Mouse (Mus musculus): ENCODE measurements around the gene Bcl3.

Gene Bcl3

DNA sequence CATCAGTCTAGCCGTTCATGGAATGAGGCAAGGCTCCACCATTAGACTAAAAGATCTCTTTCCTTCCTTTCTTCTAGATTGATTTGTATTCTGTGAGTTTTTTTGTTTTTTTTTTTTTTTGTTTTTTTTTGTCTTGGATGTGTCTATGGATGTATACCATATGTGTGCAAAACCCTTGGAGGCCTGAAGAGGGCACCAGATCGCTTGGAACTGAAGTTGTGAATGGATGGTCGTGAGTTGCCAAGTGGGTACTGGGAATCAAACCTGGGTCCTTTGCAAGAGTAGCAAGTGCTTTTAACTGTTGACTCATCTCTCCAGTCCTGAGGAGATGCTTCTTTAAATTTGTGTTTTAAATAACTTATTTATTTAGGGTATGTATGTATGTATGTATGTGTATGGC lies 11.5 kb upstream of the Bcl3 start:
- DNase-seq (ENCODE audit: low spot score): no peak

DNA sequence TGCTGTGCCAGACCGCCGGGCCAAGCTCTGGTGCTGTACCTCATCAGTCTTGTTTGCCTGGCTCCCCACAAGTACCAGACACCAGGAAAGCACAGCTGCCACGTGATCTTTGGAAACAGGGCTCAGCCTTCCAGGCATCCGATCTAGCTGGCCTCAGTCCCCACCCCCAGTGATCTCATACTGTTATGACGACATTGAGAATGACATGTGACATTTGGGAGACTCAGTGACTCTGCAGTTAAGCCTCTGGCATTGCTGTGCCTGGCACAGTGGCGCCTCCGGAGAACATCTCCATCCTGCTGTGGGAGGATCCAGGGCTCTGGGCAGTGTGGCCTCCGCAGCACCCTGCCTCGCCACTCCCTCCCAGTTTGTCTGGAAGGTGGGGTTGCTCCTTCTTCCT lies 9.3 kb upstream of the Bcl3 start:
- DNase-seq (ENCODE audit: low spot score): no peak

DNA sequence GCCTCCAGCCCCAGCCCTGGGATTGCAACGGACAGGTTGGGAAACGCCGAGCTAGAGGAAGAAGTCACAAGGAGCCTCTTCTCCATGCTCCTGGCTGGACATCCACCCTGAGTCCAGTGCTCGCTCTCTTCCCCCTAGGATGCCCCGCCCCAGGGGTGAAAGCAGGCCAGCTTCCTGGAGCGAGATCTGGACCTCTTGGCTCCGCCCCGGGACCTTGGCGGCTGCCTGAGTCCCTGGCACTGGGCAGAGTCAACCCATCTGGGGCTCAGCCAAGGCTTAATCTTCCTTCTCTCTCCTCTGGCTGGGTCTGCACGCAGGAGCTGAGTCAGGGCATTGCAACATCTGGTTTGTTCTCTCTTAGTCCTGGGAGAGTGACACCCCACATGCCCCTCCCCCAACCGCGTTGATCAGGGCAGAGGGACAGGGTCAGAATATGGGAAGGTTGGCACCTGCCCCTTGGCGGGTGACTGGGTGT lies 8.1 kb upstream of the Bcl3 start:
- DNase-seq (ENCODE audit: low spot score): peak; percentile 48

DNA sequence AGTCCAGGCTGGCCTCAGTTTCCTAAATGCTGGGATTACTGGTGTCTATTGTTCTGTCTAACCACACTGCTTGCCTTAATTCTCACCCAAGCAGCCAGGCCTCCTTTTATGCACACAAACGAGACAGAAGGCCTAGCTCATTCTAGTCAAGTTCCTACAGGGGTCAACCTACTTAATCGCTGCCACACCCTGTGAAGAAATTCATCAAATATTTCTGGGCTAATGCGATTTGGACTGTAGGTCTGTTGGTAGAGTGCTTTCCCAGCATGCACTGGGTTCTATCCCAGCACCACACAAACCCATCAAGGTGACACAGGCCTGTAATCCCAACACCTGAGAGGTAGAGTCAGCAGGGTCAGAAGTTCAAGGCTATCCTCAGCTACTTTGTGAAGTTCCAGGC lies 7.1 kb upstream of the Bcl3 start:
- DNase-seq (ENCODE audit: low spot score): no peak

DNA sequence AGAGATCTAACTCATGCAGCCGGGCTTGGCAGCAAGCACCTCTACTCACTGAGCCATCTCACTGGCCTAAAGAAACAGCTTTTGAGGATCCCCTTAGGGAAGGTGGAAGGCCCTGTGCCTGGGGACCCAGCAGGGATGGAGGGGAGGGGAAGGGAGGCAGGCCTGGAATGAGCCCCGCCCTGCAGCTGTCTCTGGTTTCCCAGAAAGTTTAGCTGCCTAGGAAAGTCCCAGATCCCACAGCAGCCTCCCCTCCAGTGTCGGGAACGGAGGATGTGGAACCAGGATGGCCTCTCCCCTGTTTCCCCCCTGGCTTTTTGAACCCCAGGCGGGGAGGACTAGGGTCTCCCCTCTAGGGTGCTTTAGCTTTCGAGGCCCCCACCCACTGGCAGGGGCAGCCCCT lies 4.2 kb upstream of the Bcl3 start:
- no peak for DNase-seq (ENCODE audit: low spot score)

DNA sequence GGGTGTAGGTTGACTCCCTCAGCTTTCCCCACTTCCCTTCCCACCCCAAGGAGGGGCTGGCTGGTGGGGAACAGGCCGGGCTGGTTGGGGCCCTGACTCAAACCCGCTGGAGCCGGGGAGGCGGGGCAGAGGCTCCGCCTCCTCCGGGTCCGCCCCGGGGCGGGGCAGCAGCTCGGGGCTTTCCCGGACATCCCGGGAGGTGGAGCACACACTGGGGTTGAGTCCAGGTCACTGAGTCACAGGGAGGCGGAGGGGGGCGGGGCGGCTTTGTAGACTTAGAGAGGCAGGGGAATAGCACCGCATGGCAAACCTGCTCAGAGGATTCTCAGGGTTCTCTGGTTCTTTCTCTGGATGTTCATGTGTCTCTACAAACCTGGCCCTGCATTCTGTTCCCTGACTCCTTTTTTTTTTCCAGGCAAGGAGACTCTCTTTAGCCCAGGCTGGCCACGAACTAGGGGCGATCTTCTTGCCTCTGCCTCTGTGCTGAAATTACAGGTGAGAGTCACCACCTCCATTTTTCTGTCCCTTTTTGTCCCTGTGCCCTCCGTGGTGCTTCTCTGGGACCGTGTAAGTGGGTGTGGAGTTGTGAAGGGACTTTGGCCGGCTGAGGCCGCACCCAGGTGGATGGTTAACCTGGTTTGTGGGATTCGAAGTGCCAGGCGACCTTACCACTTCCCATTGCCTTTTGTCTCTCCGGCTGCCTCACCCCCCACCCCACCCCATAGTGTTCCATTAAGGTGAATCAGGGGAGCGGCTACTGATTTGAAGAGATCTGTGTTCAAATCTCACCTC lies 1.8 kb upstream of the Bcl3 start:
- DNase-seq (ENCODE audit: low spot score): no peak

DNA sequence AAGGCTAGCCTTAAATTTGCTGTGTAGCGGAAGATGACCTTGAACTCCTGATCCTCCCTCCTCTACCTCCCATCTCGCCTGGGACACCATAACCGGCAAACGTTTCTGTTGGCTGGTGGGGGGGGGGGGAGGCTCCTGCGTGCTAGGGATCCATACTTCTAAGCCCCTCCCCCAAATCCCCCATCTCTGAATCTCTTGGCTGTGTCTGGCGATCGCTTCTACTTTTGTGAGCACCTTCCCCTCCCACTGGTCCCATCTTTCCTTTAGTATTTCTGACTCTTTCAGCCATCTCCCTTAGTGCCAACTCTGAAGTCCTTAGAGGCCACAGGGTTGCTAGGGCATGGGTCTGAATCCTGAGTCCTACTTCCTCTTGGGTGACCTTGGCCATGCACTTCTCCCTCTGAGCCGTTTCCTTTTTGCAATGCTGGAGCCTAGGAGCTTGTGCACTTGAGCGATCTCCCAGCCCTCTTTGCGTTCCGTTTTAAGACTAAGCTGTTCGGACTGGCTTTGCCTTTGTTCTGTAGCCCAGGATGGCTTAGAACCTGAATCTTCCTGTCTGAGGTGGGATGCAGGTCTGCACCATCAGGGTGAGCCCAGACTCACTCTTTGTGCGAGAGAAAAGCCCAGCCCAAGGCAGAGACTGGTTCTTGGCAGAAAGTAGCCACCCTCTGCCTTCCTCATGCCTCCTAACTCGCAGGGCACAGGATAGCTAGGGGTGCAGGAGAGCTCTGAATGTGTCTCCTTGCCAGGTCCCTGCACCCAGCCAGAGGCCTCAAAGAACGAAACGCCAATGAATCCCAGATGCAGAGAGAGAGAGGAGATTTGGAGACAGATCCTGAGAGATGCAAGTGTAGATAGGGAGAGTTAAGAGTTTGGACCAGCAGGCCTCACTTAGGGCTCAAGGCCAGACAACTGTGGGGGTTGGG lies 949 bp upstream of the Bcl3 start:
- no peak for DNase-seq (ENCODE audit: low spot score)

DNA sequence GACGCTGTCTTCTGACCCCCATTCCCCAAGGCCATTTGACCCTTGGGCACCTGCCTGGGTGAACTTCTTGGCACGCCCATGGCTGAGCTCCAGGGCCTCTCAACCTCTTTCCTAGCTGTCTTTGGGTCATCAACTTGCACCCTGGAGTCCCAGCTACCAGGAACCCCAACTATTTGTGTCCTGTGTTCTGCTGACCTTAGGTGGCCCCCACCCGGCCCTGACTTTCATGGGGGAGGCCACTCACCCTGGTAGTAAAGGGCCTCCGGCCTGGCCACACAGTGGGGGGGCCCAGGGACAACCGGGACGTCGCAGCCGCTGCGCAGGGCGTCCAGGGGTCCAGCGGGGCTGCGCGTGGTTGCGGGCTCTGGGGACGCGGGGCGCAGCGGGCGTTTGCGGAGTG lies 377 bp downstream of the Bcl3 start:
- DNase-seq (ENCODE audit: low spot score): no peak

DNA sequence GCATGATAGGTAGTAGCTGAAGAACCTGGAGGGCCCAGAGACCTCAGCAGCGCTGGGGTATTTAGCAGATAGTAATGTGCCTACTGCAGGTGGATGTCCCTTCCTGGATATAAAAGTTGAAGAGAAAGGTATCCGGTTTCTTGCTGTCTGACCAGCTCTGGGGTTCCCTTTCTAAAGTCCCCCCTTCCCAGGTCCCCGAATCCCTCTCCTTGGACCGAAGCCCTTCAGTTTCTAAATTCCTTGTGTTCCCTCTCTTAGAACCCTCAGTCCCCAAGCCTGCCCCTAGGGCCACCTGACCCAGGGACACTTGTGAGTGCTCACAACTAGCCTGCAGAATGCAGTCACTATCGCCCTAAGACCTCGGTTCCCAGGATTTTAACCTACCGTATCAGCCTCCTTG lies 937 bp downstream of the Bcl3 start:
- no peak for DNase-seq (ENCODE audit: low spot score)

DNA sequence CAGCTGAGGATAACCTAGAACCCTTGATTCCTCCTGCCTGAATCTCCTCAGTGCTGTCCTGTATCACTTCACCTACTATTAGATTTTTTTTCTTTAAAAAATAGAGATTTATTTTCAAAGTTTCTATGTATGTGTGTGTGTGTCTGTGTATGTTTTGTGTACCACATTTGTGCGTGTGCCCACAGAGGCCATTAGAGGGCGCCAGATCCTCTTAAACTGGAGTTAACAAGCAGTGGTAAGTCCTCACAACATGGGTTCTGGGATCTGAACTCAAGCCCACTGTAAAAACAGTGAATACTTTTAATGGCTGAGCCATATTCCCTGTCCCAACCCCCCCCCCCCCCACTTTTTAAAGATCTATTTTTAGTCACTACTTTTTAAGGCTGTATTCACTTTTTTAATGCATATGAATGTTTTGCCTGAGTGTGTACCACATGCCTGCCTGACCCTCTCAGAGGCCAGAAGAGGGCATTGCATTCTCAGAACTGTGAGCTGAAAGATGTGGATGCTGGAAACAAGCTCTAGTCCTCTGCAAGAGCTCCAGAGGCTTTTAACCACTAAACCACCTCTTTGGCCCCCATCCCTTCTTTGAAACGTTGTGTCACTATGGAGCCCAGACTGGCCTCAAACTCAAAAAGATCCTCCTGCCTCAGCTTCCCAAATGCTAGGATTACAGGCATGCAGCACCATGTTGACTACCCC lies 2.1 kb downstream of the Bcl3 start:
- DNase-seq (ENCODE audit: low spot score): no peak

DNA sequence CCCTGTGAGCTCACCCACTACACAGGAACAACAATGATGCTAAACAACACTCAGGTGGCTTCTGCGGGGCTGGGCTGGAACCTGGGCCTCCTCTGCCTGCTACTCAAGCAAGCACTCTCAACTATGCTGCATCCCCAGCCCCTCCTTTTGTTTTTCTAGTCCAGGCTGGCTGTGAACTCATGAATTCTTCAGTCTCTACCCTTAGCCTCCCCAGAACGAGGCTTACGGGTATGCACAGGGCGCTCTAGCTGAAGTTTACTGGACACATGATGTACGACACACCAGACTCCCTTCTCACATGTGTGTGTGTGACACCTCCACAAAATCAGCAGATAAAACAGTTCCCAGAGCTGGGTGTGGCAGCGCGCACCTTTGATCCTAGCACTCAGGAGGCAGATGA lies 3.7 kb downstream of the Bcl3 start:
- no peak for DNase-seq (ENCODE audit: low spot score)

DNA sequence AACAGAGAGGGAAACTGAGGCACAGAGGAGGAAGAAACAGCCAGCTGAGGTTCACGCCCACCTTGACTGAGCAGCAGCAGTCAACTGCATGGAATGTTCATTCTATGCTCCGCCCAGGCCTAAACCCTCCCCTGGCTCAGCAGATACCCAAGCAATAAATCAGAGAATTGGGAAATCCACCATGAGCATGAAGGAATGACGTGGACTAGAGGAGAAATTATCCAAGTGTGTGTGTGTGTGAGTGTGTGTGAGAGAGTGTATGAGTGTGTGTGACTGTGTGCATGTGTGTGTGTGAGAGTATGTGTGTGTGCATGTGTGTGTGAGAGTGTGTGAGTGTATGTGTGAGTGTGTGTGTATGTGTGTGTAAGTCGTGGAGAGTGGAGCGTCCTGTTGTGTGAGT lies 4.1 kb downstream of the Bcl3 start:
- no peak for DNase-seq (ENCODE audit: low spot score)

DNA sequence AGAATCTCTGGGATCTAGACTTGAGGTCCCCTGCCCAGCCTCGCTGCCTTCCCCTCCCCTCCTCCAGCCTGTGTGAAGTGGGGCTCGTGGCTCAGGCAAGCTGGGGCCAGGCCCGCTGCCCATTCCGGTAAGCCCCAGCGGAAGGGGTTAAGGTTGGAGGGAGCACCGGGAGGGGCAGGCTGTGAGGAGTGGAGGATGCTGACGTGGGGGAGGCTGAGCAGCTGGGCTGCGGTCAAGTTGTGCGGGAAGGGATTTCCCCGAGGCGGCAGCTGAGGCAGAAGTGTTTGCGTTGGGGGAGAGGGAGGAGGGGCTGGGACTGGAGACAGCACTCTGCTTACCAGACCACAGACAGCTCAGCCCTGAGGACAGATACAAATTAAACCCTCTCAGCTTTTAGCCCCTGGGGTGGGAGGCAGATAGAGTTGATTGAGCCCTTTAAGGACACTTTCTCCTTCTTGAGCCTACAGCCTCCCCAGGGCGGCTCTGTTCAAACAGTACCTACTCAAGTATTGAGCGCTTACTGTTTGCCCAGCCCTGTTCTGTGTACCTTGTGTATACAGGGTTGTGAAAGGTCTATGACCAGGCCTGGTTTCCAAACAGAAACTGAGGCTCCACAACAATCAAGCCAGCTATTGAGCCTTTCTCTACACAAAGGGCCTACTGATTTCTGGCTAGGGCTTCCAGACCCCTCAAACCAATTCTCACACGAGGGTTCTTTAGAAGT lies 5.0 kb downstream of the Bcl3 start:
- DNase-seq (ENCODE audit: low spot score): no peak

DNA sequence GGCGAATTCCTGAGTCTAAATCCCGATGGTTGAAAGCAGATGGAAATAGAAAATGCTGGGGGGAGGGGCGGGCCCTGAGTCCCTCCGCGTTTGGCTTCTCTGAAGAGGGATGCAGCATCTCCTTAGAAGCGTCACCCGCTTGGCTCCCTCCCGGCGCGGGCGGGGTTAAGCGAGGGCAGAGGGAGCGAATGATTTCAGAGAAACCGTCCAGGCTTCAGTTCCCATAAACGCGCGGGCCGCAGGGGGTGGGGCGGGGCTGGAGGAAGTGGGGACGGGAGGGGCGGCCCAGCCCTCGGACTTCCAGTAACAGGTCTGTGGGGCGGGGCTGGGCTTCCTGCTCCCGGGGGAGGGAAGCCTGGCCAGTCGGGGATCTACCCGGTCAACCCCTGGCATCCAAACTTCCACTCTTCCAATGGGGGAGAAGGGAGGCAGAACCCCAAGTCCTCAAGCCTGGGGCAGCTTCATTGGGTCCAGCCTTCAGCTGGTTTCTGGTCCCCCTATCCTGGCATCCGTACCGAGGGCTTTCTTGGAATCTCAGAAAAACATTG lies 6.3 kb downstream of the Bcl3 start:
- DNase-seq (ENCODE audit: low spot score): no peak

DNA sequence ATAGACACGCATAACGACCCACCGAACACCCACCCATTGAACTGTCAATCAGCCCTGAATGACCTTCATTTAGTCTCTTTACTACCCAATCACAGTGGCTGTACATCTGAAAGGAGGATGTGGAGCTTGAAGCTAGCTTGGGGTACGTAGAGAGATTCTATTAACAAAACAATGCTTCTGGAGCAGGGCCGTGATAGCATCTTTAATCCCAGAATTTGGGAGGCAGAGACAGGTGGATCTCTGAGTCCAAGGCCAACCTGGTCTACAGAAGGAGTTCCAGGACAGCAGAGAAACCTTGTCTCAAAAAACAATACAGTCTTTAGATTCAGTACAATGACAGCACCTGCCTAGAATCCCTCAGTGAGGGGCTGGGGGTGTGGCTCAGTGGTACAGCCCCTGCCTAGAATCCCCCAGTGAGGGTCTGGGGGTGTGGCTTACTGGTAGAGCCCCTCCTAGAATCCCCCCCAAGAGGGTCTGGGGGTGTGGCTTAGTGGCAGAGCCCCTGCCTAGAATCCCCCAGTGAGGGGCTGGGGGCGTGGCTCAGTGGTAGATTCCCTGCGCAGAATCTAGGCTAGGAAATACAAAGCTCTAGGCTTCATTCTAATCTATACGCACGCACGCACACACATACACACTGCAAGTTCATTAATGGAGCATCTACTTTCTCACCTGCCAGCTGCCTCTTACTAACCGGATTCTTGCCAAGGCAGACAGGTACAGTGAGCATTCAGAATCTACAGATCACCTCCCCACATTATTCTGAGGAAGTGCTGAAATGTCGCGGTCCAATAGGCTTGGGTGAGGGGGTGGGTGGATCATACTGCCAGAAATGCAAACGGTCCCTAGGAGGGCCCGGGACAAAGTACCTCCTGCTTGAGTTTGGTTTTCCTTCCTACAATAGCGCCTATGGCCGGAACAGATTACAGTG lies 7.0 kb downstream of the Bcl3 start:
- DNase-seq (ENCODE audit: low spot score): no peak

DNA sequence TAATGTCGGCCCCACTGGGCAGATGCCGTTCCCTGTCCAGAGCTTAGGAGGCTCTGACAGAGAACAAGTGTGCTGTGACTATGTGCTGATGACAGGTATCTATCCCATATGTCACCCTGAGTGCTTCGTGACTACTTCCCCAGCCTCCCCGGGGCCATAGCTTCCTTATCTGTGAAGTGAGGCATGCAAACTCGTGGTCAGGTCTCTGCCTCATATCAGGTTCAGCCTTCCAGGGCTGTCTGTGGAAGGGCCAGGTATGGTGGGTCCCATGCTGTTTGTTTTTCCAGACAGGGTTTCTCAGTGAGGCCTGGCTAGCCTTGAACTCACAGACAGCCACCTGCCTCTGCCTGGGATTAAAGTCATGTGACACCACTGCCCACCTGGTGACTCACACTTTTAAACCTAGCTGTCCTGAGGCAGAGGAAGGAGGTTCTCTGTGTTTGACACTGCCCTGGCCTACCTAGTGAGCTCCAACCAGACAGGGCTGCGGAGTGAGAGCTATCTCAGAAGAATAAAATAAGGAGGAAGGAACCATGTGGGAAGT lies 8.9 kb downstream of the Bcl3 start:
- no peak for DNase-seq (ENCODE audit: low spot score)

DNA sequence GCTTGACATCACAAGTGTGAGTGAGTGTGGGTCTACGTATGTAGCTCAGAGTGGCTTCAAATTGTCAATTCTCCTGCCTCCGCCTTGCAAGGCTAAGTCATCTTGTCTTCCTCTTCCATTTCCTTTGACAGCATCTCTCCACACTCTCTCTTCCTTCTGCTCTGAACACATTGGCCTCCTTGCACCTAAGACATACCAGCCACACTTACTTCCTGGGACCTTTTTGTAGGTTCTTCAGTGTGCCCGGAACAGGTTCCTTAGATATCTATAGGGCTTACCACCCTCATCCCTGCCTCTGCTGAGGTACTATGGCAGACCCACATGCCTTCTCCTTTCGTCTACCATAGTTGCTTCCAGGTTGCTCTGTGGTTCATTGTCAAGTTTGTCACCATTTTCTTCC lies 9.4 kb downstream of the Bcl3 start:
- DNase-seq (ENCODE audit: low spot score): no peak

DNA sequence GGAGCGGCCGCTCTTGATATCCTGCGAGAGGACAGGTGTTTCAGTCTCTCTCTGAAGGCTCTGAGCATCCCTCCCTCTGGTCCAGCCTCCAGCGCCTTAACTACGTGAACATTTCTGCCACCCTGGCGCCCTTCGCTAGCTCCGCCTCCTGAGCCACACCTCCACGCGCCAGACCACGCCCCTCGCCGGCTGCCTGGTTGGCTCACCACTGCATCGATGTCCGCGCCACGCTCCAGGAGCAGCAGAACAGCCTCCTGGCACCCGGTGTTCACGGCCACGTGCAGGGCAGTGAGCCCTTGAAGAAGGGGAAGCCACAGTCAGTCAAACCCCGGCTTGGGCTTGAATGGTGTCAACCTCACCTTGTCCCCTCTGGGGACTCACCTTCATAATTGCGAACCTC lies 11.5 kb downstream of the Bcl3 start:
- no peak for DNase-seq (ENCODE audit: low spot score)

DNA sequence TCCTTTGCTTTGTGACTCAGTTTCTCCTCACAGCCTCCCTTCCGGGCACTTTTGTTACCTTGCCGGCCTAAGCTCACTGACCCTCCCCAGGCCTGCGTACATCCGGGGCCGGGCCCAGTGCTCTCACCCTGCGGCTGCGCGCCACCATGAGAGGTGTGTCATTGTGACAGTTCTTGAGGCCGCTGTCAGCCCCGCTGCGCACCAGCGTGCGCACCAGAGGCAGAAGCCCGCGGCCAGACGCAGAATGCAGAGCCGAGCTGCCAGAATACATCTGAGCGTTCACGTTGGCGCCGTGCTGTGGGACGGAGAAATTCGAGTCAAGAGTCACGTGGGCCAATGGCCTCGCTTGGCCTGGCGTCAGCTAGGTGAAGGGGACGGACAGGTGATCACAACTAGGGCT lies 13.2 kb downstream of the Bcl3 start:
- DNase-seq (ENCODE audit: low spot score): no peak

DNA sequence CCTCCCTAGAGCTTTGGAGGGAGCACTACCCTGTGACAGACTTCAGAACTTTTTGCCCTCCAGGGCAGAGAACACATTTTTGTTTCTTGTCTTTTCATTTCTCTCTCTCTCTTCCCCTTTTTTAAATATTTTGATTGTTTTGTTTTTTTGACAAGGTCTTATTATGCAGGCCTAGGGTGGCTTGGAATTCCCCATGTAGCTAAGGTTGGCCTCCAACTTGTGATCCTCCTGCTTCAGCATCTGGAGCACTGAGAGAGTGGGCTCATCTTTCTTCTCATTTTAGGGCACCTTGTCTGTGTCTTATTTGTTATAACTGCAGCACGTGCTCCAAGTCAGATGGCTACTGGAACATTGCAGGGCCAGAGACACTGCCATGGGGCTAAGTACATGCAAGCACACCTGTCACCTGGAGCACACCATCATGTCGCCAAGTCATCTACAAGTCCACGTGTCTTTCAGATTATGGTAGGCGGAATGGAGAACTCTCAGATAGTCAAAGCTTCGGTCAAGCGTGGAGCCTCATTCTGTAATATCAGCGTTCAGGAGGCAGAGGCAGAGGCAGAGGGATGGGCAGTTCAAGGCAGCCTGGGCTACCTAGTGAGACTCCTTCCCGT lies 16.1 kb downstream of the Bcl3 start:
- no peak for DNase-seq (ENCODE audit: low spot score)
